Mouse (Mus musculus) small intestine, adult 2 months (tissue): ENCODE data around the gene Lin28a.

Experiments
- CTCF ChIP-seq: fragments of 200-500 bp; IDR thresholded peaks from 2 replicates; pipeline ENCODE4 v1.5.1; 2012; ENCODE audit warnings: low read depth, mild to moderate bottlenecking, control low read depth, inconsistent platforms, low read length, moderate library complexity, mixed read lengths; ENCODE audit not compliant: insufficient replicate concordance, insufficient read length; ENCODE audit errors: extremely low read depth
- POLR2A ChIP-seq: fragments of 200-500 bp; IDR thresholded peaks from 2 replicates; pipeline ENCODE4 v1.6.1; 2012; ENCODE audit warnings: low read depth, mild to moderate bottlenecking, control low read depth, inconsistent platforms, low read length, moderate library complexity

- TF ChIP-seq CTCF (no peak), POLR2A (no peak)
These were observed 5.6 kb downstream of the Lin28a start for GRCm38 (mm10) chr4:134012858-134013528.
